ENCODE assay signal across 10 mouse cellular contexts in genomic region chr3:115580131-115580932, GRCm38 (mm10).
A peak's percentile ranks its signal among the peaks of the same experiment; 100 is the strongest.
DNase-seq lines count a peak whose midpoint lies in the region; ATAC-seq and TF ChIP-seq lines count a peak whose summit lies in the region.
"Had no signal": no experiment of that assay in that cellular context is flagged by ENCODE, and none has a peak within 500 bp of the region (broad histone marks: within the 10 kb centered on the region; RNA-seq: fewer than 3 reads in every experiment).

No protein-coding gene starts in this region.

- H3K4me2 ChIP-seq in lung, embryonic 14.5 days = no peak overlapping the region
- H3K4me2 ChIP-seq in embryonic facial prominence, embryonic 14.5 days (ENCODE audit: low read depth, low read length) = no peak overlapping the region
- no peak overlapping the region for H3K4me2 ChIP-seq in hindbrain, embryonic 16.5 days (ENCODE audit: low read length)
- no peak overlapping the region for H3K4me2 ChIP-seq in neural tube, embryonic 12.5 days (replicated peaks)

- no peak overlapping the region for H3K4me3 ChIP-seq in lung, embryonic 14.5 days (ENCODE audit: low read depth, low read length)
- H3K4me3 ChIP-seq in embryonic facial prominence, embryonic 14.5 days (ENCODE audit: low read depth, low read length) = no peak overlapping the region
- H3K4me3 ChIP-seq in hindbrain, embryonic 16.5 days (ENCODE audit: low read length) = no peak overlapping the region
- no peak overlapping the region for H3K4me3 ChIP-seq in neural tube, embryonic 12.5 days

- WGBS in lung, embryonic 14.5 days = 58% methylated on average over 4 of the region's 4 CpGs
- 34% methylated on average over 4 of the region's 4 CpGs for WGBS in embryonic facial prominence, embryonic 14.5 days
- WGBS in hindbrain, embryonic 16.5 days = 37% methylated on average over 4 of the region's 4 CpGs
- 54% methylated on average over 4 of the region's 4 CpGs for WGBS in neural tube, embryonic 12.5 days

- no peaks in the 10 kb centered on the region for H3K9me3 ChIP-seq in lung, embryonic 14.5 days (ENCODE audit: low read depth, low read length)
- H3K9me3 ChIP-seq in embryonic facial prominence, embryonic 14.5 days (ENCODE audit: control insufficient read depth, low read length) = no peaks in the 10 kb centered on the region
- H3K9me3 ChIP-seq in hindbrain, embryonic 16.5 days (ENCODE audit: control insufficient read depth, low read length) = no peaks in the 10 kb centered on the region
- H3K9me3 ChIP-seq in neural tube, embryonic 12.5 days = no peaks in the 10 kb centered on the region

- DNase-seq in lung, embryonic 14.5 days = peak; percentile 37
- DNase-seq in lung, adult 18-20 months = no peak
- peak; percentile 40 for DNase-seq in embryonic facial prominence, embryonic 14.5 days (ENCODE audit: low spot score)
- no peak for DNase-seq in cerebellum, postnatal 25 days
- DNase-seq in heart, postnatal 4 days = no peak
- DNase-seq in ovary, postnatal 14 days (ENCODE audit: low spot score) = no peak
- DNase-seq: adrenal gland, postnatal 14 days; gastrocnemius, postnatal 36 days had no signal

- no peaks in the 10 kb centered on the region for H3K36me3 ChIP-seq in lung, embryonic 14.5 days (ENCODE audit: insufficient read depth)
- no peaks in the 10 kb centered on the region for H3K36me3 ChIP-seq in embryonic facial prominence, embryonic 14.5 days (ENCODE audit: control insufficient read depth, insufficient read depth, low read length)
- no peaks in the 10 kb centered on the region for H3K36me3 ChIP-seq in hindbrain, embryonic 16.5 days (ENCODE audit: control insufficient read depth, insufficient read depth, low read length)
- H3K36me3 ChIP-seq in neural tube, embryonic 12.5 days = no peaks in the 10 kb centered on the region

- H3K4me1 ChIP-seq in lung, embryonic 14.5 days (ENCODE audit: insufficient read depth) = no peaks in the 10 kb centered on the region
- peaks cover 4% of the 10 kb centered on the region; the same call in 1 of the 2 replicates for H3K4me1 ChIP-seq in embryonic facial prominence, embryonic 14.5 days (ENCODE audit: control insufficient read depth, insufficient read depth, low read length)
- 0 out of 2 replicates have a peak, but pooled peaks cover 4% of the 10 kb centered on the region for H3K4me1 ChIP-seq in hindbrain, embryonic 16.5 days (ENCODE audit: control insufficient read depth, insufficient read depth, low read depth, low read length)
- no peaks in the 10 kb centered on the region for H3K4me1 ChIP-seq in neural tube, embryonic 12.5 days

- no peak overlapping the region for H3K9ac ChIP-seq in lung, embryonic 14.5 days
- H3K9ac ChIP-seq in embryonic facial prominence, embryonic 14.5 days (ENCODE audit: low read depth, low read length) = no peak overlapping the region
- no peak overlapping the region for H3K9ac ChIP-seq in hindbrain, embryonic 16.5 days (ENCODE audit: low read depth, low read length)
- H3K9ac ChIP-seq in neural tube, embryonic 12.5 days = no peak overlapping the region

- H3K27ac ChIP-seq in lung, embryonic 14.5 days (ENCODE audit: low read depth) = no peak overlapping the region
- no peak overlapping the region for H3K27ac ChIP-seq in embryonic facial prominence, embryonic 14.5 days (replicated peaks; ENCODE audit: low read depth, low read length)
- no peak overlapping the region; the same call in 1 of the 2 replicates for H3K27ac ChIP-seq in hindbrain, embryonic 16.5 days (ENCODE audit: low read depth, low read length)
- H3K27ac ChIP-seq in neural tube, embryonic 12.5 days = no peak overlapping the region

- no peak; the same call in 1 of the 2 replicates for ATAC-seq in lung, embryonic 14.5 days (ENCODE audit: insufficient read depth)
- 0 out of 2 replicates have a peak, but pooled peaks have one; percentile 37 for ATAC-seq in embryonic facial prominence, embryonic 14.5 days (ENCODE audit: low read depth)
- peak; percentile 82 for ATAC-seq in hindbrain, embryonic 16.5 days
- ATAC-seq in neural tube, embryonic 12.5 days (ENCODE audit: low FRiP score, low read depth) = peak; percentile 65; the same call in 1 of the 2 replicates

- TF ChIP-seq CTCF in lung, embryonic 14.5 days (IDR thresholded peaks at IDR 0.05; ENCODE audit: low read depth) = no peak

- no peaks in the 10 kb centered on the region for H3K27me3 ChIP-seq in lung, embryonic 14.5 days (ENCODE audit: insufficient read depth, low read length)
- H3K27me3 ChIP-seq in embryonic facial prominence, embryonic 14.5 days (replicated peaks; ENCODE audit: control insufficient read depth, insufficient read depth, low read length) = no peaks in the 10 kb centered on the region
- H3K27me3 ChIP-seq in hindbrain, embryonic 16.5 days (replicated peaks; ENCODE audit: control insufficient read depth, insufficient read depth, low read length) = no peaks in the 10 kb centered on the region
- H3K27me3 ChIP-seq in neural tube, embryonic 12.5 days (replicated peaks) = no peaks in the 10 kb centered on the region

Comparison
In these comparisons a context has a peak if more than half of its experiments do, and no peak if none do; other contexts are left out.
1. DNase-seq: peak in lung, embryonic 14.5 days (single experiment) and embryonic facial prominence, embryonic 14.5 days (single experiment); none in lung, adult 18-20 months (0 of 2), cerebellum, postnatal 25 days (0 of 2), heart, postnatal 4 days (single experiment) and ovary, postnatal 14 days (single experiment).